Mouse (Mus musculus) small intestine, adult 10 weeks (tissue): ENCODE data around the gene Tnfsf13b. TPM values are rescaled to one million over a fixed set of nuclear protein-coding genes. Genes with fewer than 3 reads are reported as not detected.

ENCODE experiments used
- polyA plus RNA-seq: library from polyadenylated mRNA; stranded (reverse); fragments of 350-450 nt; fragmentation: Illumina TruSeq; extraction: RNeasy Lipid Tissue Mini Kit (QIAGEN cat#74804); gene quantifications from one replicate; pipeline ENCODE4 v1.2.3, GENCODE M21; 2014; ENCODE audit warnings: low replicate concordance

Tnfsf13b gene
- polyA plus RNA-seq, result 7.0 TPM

GRCm38 (mm10) chr8:10006156-10006985 lies at the start of gene Tnfsf13b:
Tnfsf13b (plus strand) TSS chr8:10006467.

GRCm38 (mm10) chr8:9977573-9978314 lies 28.5 kb upstream of the Tnfsf13b start, which contains the start of the genes Lig4 and Abhd13:
Lig4 (minus strand) TSS chr8:9977686.
Abhd13 (plus strand) TSS chr8:9977707.

Other genes starting within 250 kb of the Tnfsf13b start
- 0.56 TPM for gene Fam155a, start 235.3 kb upstream of the Tnfsf13b start, polyA plus RNA-seq
- not detected for gene Gm10217, start 142.2 kb upstream of the Tnfsf13b start, polyA plus RNA-seq
- gene Lig4, start 28.8 kb upstream of the Tnfsf13b start, polyA plus RNA-seq, result 22.0 TPM
- gene Abhd13, start 28.8 kb upstream of the Tnfsf13b start, polyA plus RNA-seq, result 59.0 TPM
- 0.07 TPM for gene Myo16, start 147.4 kb downstream of the Tnfsf13b start, polyA plus RNA-seq